Mouse (Mus musculus) ES-Bruce4 (cell line): ENCODE measurements around the gene Gm13287.
"Not testable (repeated sequence)": the region's sequence is repeated elsewhere in the genome, so short reads cannot be mapped to it uniquely, and the experiment has no call there.

Source experiments
- CTCF ChIP-seq: IDR thresholded peaks from one replicate; pipeline ENCODE4 v1.8.1; 2011; ENCODE audit warnings: low read depth, low read length
- EP300 ChIP-seq: IDR thresholded peaks from 2 replicates; pipeline ENCODE4 v1.6.1; 2011; ENCODE audit warnings: low read depth, low read length; ENCODE audit not compliant: insufficient read depth

GRCm38 (mm10) chr4:88760431-88760830 is 42.6 kb upstream of the Gm13287 start:
- peak; percentile 12 for TF ChIP-seq CTCF
- not testable (repeated sequence) for TF ChIP-seq EP300
